Mouse (Mus musculus): ENCODE results near the gene Ciao2b. TPM values are rescaled to one million over a fixed set of nuclear protein-coding genes. Genes with fewer than 3 reads are reported as not detected.

Gene Ciao2b
- total RNA-seq (2023), result 29.1 TPM

GRCm38 (mm10) chr8:104641426-104642323 lies at the start of gene Ciao2b:
Gene Ciao2b, minus strand, starts transcription at chr8:104641965.

DNA sequence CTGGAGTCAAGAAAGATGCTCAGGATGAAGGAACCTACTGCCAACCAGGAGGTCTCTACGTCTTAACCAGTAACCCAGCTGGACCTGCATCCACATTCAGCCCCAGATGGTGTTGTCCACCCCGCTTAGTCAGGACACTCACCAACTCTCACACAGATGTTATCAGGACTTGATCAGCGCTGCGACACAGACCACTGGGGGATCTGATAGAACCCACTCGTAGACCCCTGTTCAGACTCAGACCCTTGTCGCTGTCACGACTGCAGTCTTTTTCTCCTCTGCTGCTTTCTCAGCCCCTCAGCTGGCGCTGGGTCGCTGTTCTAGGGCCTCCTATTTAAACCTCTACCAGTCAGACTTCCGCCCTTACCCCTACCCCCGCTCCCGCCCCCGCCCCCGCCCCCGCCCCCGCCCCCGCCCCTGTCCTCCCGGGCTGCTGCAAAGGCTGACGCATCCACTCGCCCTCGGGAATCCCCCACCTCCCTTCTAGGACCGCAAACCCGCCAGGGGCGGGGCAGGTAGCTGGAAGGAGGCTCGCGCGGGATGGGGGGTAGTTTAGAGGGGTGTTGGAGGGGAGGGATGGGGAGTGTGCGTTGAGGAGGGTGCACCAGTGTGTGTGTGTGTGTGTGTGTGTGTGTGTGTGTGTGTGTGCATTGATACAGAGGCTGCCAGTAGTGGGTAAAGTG lies 10.6 kb downstream of the Ciao2b start, which contains the start of gene Rrad:
Rrad (minus strand) TSS at position 347 of the 683 bp plus-strand sequence.

DNA sequence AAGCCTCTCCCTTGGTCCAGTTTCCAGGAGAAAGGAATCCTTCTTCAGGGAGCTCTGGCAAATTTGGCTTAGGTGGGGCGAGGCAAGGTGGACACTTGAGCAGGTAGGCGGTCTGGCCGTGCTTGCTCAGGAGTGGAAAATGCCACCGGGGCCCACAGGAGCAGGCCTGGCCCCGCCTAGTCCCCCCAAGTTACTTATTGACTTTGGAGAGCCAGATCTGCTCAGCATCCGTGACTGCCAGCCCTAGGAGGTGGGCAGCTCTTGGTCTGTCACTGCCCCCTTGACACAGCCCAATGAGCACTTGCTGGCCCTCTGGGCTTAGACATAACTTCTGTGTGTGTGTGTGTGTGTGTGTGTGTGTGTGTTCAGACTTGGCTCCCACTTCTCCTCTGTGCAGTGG lies 17.6 kb downstream of the Ciao2b start, which contains the start of gene Cdh16:
Cdh16 (minus strand) TSS at position 236 of the 400 bp plus-strand sequence.

DNA sequence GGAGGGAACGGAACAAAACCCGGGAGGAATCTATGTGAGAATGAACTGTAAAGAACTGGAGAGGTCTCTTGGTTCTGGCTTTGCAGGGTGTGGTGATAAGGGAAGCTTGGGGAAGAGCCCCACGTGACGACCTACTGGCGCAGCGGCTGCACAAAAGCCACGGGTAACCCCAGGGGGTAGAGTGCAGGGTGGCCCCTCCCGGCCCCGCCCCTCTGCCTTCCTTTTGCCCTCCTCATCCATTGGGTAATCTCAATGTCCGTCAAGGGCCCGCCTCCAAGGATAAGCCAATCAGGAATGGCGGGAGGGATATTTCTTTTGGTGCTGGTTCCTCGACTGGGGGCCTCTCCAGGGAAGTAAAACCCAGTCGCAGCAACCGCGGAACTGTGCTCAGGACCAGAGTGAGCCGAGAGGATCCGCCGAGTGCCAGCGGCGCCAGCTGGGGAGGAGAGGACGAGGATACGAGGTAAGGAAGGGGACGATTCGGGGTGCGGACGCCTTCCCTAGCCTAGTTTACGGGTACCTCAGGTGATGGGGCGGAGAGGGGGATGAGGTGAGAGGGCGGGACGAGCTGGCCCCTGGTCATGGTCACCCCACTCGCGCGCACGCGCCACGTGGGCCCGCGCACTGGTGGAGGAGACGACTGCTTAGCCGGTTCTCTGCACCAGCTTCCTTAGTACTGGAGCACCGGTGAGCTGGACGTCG lies 50.5 kb downstream of the Ciao2b start, which contains the start of gene Pdp2:
Pdp2 (plus strand) TSS at position 319 of the 702 bp plus-strand sequence.

Other genes with a start within 250 kb of the Ciao2b start
- 2.6 TPM for gene Cmtm4, start 246.2 kb downstream of the Ciao2b start, total RNA-seq (2023)
- 51.6 TPM for gene Dync1li2, start 198.9 kb downstream of the Ciao2b start, total RNA-seq (2023)
- 0.31 TPM for gene Terb1, start 132.1 kb downstream of the Ciao2b start, total RNA-seq (2023)
- 32.4 TPM for gene Nae1, start 107.3 kb downstream of the Ciao2b start, total RNA-seq (2023)
- 1.7 TPM for gene Car7, start 107.3 kb downstream of the Ciao2b start, total RNA-seq (2023)
- 11.0 TPM for gene Pdp2, start 50.5 kb downstream of the Ciao2b start, total RNA-seq (2023)
- not detected for gene Cdh16, start 17.6 kb downstream of the Ciao2b start, total RNA-seq (2023)
- gene Rrad, start 10.6 kb downstream of the Ciao2b start, total RNA-seq (2023), result 33.6 TPM
- gene Ces2a, start 92.0 kb upstream of the Ciao2b start, total RNA-seq (2023), result not detected
- not detected for gene Ces2b, start 189.6 kb upstream of the Ciao2b start, total RNA-seq (2023)
- gene Ces2c, start 205.1 kb upstream of the Ciao2b start, total RNA-seq (2023), result not detected